Mouse (Mus musculus): ENCODE measurements around the gene Uprt.
A peak's percentile ranks its signal among the peaks of the same experiment; 100 is the strongest.

Uprt gene

DNA sequence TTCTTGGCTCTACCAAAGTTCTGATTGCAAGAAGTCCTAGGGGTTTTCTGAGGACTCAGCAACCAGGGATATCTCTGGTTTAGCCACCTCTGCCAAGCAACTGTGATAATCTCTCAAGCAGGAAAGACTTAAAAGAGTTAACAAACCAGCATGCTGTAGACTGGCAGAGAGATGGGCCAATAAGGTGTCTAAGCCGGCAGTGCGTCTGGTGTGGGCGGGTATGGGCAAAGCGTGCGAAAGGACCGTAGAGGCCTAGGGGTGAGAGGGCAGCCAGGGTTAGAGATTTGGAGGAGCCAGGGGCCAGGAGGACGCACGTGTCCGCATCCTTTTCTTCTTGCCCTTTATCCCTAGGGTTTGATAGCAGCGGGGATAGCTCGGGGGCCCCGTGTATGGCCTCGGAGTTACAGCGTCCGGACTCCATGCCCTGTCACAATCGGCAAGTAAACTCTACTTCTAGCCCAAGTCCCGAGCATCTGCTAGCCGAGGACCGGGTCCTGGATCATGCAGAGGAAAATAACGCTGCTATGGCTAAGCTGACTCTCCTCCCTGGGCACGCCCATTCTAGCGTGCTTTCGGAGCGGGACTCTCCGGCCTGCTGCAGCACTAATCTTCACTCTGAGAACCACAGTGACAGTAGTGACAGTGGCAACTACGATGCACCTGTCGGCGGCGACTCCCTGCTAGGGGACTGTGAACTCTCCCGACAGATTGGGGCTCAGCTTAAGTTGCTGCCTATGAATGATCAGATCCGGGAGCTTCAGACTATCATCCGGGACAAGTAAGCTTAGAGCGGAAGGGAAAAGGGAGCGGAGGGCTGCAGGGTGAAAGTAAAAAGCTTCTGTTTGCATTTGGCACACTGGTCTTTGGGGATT is at the start of gene Uprt:
TSS of gene Uprt (plus strand) at position 247 of the 872 bp plus-strand sequence.
- DNase-seq (ENCODE audit: extremely low spot score, low spot score): peak; percentile 51

DNA sequence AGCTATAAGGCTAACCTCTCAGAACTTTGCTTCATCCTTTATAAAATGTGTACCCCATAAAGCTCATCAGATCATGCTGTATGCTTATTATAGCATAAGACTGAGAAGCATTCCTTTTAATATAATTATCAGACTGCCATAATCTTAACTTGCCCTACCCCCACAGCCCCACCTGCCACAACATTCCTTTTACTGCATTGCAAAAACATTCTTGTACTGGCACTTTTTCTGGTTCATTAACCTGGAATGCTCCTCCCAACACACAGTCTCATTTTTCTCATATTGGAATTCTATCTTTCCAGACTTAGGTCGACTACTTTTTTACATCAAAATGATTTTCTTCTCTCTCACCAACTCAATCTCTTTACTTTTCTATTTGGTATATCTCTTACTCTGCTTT is 49.2 kb upstream of the Uprt start:
- no peak for DNase-seq (ENCODE audit: extremely low spot score, low spot score)

DNA sequence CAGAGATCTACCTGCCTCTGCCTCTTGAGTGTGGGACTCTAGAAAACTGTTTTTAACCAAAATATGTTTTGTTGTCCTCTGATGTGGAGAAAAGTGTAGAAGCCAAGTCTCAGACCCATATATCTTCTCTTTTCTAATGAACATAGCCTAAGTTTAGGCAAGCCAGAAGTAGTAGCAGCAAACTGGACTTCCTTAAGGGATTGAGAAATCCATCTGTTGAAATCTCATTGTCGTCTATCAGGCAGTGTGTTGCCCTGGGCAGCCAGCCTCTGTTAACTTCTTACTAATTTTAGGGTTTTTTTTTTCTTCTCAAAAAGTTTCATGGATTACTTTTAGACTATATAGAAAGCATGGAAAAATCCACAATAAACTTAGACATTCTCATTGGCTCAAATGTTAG is 30.2 kb upstream of the Uprt start:
- no peak for DNase-seq (ENCODE audit: extremely low spot score, low spot score)

DNA sequence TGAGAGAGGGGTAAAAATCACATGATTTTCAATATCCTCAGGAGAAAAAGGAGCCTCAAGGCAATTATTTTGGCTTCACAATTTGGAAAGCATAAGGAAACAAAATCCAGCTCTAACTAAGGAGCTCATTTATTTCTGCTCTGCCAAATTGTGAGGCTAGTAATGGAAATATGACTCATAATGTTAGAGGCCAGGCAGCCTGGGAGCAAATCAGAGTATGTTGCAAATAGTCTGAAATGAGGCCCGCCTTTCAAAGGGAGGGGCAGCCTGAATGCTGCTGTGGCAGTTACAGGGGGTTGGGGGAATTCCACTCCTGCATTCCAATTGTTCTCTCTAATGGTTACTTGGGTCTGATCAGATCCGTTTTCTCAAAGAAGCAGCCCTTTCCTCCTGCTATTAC is 20.9 kb upstream of the Uprt start:
- DNase-seq (ENCODE audit: extremely low spot score, low spot score): no peak

DNA sequence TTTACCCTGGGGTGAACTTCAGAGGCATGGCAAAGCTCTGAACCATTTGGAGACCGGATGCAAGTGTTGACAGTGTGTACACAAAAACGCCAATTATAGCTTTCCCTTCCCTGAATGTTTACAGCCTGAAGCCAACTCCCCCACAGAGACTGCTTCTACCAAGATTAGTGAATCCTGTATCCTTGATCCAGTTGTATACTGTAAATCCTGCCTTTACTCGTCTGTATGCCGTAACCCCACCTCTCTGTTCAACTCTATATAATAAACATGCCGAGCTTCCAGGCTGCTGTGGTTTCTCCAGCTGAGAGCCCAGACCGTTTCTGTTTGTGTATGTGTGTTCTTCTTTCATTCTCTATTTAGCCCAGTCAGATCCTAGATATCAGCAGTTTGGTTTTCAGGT is 18.2 kb upstream of the Uprt start:
- DNase-seq (ENCODE audit: extremely low spot score, low spot score): no peak

DNA sequence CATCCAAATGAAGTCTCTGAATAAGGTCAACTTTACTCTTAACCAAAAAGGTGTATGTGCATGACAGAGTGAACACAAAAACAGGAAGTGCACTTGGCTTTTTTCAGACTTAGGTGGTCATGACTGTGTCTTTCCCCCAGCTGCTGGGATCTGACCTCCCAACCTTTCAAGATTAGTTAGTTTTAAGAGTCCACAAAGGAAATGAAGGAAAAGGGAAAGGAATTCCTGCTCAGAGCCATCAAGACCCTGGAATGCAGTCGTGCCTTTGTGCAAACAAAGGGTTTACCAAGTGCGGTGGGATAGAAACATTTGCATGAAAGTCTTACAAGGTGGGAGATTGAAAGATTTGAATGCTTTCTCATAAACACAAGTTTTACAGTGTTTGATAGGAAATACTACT is 4.6 kb upstream of the Uprt start:
- DNase-seq (ENCODE audit: extremely low spot score, low spot score): no peak

DNA sequence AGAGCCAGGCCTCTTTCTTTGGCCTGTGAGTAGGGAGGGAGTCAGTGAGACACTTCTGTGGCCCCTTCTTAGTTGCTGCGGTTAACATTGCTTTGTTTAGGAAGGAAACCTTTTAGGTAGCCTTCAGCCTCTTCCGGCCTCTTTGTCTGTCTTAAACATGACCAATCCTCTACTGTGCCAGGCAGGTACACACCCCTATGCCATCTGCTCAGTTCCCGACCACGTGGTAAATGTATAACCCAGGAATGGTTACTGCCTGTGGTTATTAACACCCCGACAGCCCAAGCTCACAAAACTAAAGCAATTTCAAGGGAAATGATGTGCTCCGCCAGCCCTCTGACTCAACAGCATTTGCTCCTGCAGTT is 808 bp downstream of the Uprt start:
- DNase-seq (ENCODE audit: extremely low spot score, low spot score): no peak

DNA sequence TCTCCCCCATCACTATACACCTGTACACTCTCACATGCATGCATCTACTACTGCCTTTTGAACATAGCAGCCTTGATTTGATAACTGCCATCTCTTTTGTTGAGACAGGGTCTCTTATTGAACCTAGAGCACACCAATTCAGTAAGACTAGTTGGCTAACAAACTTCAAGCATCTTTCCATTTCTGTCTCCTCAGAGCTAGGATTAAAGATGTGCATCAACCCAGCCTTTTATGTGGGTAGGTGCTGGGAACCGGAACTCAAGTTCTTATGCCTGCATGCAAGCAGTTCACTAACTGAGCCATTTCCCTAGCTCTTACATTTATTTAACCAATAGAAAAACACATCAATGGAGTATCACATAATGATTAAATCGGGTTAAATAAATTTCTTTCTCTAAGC is 3.0 kb downstream of the Uprt start:
- DNase-seq (ENCODE audit: extremely low spot score, low spot score): no peak

DNA sequence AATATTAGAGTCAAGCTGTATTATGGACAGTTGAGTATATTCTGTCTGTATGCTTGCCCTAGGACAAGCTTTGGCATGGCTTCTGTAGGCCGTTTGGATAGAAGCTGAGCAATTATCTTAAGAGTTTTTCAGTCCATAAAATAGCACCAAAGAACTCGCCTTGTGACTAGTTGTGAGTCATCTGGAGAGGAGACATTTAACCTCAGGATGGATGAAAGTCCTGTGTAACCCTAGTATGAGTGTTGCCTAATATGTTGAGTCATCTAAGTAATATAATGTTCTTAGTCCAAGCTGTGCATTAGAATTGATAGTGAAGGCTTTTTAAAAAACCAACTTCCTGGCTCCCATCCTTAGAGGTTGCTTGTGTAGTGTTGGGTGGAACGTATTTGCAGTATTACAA is 5.4 kb downstream of the Uprt start:
- DNase-seq (ENCODE audit: extremely low spot score, low spot score): no peak

DNA sequence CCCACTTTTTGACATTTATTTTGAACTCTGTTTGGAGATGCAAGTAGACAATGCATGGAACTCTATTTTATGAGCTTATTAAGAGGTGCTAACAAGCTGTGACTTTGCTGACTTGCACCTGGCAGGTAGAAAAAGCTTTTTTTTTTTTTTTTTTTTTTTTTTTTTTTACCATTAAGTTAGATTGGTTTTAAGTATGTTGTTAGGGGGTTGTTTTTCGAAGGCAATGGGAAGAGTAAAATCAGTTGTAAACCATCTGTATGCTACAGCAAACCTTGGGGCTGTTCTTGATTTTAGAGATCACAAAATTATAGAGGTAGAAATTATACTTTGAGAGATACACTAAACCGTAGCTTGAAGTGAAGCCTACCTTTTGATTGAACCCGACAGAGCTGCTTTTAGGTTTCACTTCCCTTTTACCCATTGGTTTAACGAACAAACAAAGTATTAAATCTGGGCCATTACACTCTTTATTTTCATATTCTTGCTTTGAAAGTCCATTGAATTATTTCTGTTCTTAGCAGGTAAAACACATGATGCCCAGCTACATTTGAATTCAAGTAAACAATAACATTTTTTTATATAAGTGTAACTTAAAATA is 6.4 kb downstream of the Uprt start:
- DNase-seq (ENCODE audit: extremely low spot score, low spot score): no peak

DNA sequence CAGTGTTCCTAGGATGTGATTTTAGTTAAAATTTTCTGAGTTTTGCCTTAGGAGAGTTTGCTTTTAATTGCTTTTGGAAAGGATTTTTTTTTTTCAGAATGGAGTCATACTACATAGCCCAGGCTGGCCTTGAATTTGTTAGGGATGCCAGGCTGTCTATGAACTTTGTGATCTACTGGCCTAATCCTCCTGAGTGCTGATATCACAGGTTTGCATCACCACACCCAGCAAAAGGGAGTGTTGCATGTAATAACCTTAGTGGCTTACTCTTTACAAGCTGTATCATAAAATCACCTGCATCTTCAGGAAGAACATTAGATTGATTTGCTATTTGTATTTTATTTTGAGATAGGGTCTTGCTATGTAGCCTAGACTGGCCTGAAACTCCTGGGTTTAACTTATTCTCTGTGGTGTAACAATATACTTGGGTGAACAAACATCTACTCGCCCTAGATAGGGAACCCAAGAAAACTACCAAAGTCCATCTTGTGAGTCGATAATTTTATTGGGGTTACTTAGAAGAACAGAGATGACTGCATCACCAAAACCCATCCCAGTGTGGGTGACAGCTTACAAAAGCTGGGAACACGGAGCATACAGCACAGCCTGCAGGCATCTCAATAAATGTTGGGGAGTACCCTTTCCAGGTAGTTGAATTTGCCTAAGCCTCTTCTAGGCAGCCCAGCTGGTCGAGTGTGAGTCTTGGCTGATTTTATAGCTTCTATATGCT is 7.2 kb downstream of the Uprt start:
- DNase-seq (ENCODE audit: extremely low spot score, low spot score): no peak

DNA sequence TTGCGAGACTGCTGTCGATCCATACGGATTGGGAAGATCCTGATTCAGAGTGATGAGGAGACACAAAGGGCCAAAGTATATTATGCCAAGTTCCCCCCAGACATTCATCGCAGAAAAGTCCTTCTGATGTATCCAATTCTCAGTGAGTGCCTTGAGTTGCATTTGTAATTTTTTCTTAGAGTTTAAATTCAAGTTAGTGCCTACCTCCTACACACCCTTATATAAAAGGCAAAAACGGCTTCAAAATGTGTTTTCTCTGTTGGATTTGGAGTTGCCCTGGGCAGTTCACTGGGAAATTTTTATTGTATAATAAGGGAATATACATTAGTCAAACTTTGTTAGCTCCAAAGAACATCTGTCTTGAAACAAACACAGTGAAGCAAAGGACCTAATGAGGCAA is 19.1 kb downstream of the Uprt start:
- no peak for DNase-seq (ENCODE audit: extremely low spot score, low spot score)

DNA sequence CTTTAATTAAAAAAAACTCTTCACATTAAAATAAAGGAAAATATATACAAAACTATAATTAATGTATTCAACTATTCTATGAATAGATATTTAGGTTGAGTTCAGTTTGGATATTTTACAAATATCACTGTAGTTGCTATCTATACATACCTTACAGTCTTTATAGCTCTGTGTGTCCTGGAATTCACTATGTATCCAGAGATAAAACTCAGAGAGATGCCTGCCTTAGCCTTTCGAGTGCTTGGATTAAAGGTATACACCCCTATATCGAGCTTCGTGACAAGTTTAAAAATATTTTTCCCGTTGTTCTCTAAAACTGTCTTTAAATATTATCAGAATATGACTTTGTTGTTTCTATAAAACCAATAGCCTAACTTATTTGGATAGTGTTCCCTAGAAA is 60.0 kb downstream of the Uprt start:
- no peak for DNase-seq (ENCODE audit: extremely low spot score, low spot score)

DNA sequence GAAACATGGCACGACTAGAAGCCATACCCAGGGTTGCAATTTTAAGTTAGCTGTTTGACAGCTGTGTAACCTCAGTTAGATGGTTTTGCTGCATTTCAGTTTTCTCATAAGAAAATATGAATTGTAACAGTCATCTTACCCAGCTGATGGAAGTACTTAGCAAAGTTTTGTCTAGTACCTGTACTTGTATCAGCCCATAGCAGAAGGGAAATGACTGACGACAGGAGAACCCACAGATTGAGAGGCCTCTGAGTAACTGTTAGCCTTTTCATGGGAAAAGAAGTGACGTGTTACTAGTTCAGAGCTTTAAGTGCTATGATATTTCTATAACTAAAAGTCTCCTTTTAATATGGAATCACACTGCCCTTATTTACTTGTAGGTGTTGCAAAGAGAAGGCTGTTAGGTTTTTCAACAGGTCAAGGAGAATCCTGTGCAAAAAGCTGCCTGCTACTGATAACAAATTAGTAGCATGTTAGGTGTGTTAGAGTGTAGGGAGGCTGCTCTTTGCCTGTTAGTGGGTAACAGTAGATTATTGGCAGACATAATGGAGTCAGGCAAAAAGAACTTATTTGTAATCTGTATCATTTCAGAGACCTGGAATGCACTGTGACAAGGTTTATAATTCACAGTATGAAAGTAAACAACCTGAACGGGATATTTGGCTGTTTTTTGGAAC is 61.4 kb downstream of the Uprt start:
- no peak for DNase-seq (ENCODE audit: extremely low spot score, low spot score)

DNA sequence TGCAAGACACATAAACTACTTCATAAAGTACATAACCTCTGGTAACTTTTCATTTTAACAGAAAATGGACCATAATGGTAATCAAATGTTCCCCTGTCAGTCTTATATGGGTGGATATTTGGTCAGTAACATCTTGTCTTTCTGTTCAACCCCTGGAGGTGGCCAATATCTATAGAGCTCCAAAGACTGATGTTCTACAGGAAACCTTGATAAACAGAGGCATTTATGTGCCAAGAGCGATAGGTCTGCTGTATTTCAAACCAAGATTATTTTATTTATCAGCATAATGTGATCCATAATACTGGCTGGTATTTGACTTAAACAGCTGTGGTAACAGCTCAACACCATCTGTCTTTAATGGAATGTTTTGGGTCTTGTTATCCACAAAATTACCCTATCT is 62.7 kb downstream of the Uprt start:
- no peak for DNase-seq (ENCODE audit: extremely low spot score, low spot score)
